Mouse (Mus musculus) hindbrain, embryonic 16.5 days (tissue): Measurements from ENCODE around the gene Mei1. TPM values are rescaled to one million over a fixed set of nuclear protein-coding genes. Genes with fewer than 3 reads are reported as not detected.

ENCODE experiments used
- ATAC-seq: fragments of 200-750 bp; cut with Nextera tagmentation; 2 replicates; pipeline ENCODE4 v1.8.0; 2017; ENCODE audit warnings: moderate TSS enrichment, moderate library complexity
- H3K27ac ChIP-seq: fragments of 300-500 bp; sonication (generic); 2 replicates; pipeline ENCODE4 v1.5.1; 2014; ENCODE audit warnings: low read depth, mild to moderate bottlenecking, control low read depth, low read length, moderate library complexity
- H3K27me3 ChIP-seq: fragments of 300-500 bp; sonication (generic); replicated peaks from 2 replicates; pipeline ENCODE4 v1.6.1; 2014; ENCODE audit warnings: low read length; ENCODE audit not compliant: control insufficient read depth, insufficient read depth
- H3K36me3 ChIP-seq: fragments of 300-500 bp; sonication (generic); 2 replicates; pipeline ENCODE4 v1.6.1; 2014; ENCODE audit warnings: mild to moderate bottlenecking, low read length, moderate library complexity, mixed read lengths; ENCODE audit not compliant: control insufficient read depth, insufficient read depth
- H3K4me1 ChIP-seq: fragments of 300-500 bp; sonication (generic); 2 replicates; pipeline ENCODE4 v1.6.1; 2014; ENCODE audit warnings: low read depth, low read length; ENCODE audit not compliant: control insufficient read depth, insufficient read depth
- H3K4me2 ChIP-seq: fragments of 300-500 bp; sonication (generic); 2 replicates; pipeline ENCODE4 v1.6.1; 2014; ENCODE audit warnings: mild to moderate bottlenecking, low read length, control low read depth, moderate library complexity
- H3K4me3 ChIP-seq: fragments of 300-500 bp; sonication (generic); 2 replicates; pipeline ENCODE4 v1.5.1; 2014; ENCODE audit warnings: mild to moderate bottlenecking, low read length, control low read depth, moderate library complexity
- H3K9ac ChIP-seq: fragments of 300-500 bp; sonication (generic); 2 replicates; pipeline ENCODE4 v1.6.1; 2014; ENCODE audit warnings: low read depth, mild to moderate bottlenecking, control low read depth, low read length, moderate library complexity
- H3K9me3 ChIP-seq: fragments of 300-500 bp; sonication (generic); 2 replicates; pipeline ENCODE4 v1.6.1; 2014; ENCODE audit warnings: mild to moderate bottlenecking, low read length, moderate library complexity; ENCODE audit not compliant: control insufficient read depth
- WGBS: fragments of 180-500 bp; shearing (Covaris S2); extraction: QIAGEN DNeasy Blood & Tissue Kit; methylation state at CpG from one replicate; pipeline ENCODE4 v1.1.7; 2014; 5-methylcytosine and 5-hydroxymethylcytosine counted together
- polyA plus RNA-seq: library from polyadenylated mRNA; unstranded; fragments of >200 nt; fragmentation: Nextera tagmentation; extraction: Ambion mirVana; gene quantifications from 2 replicates; pipeline ENCODE4 v1.2.1, GENCODE M21; 2015

The Mei1 gene
- polyA plus RNA-seq, 1 experiment from 2014 or later, result 0.06 TPM

GRCm38 (mm10) chr15:82156902-82157301, 87.1 kb downstream of the Mei1 start:
- Histone ChIP-seq H3K9me3 (no peaks in the 10 kb centered on the region), H3K4me3 (no peak overlapping the region), H3K4me2 (no peak overlapping the region), H3K36me3 (no peaks in the 10 kb centered on the region), H3K4me1 (peaks cover 15% of the 10 kb centered on the region), H3K27ac (no peak overlapping the region), H3K27me3 (no peaks in the 10 kb centered on the region), H3K9ac (no peak overlapping the region)
- 79% methylated on average over 10 of the region's 10 CpGs for WGBS
- no peak for ATAC-seq

GRCm38 (mm10) chr15:82158243-82159035, 88.6 kb downstream of the Mei1 start:
- Histone ChIP-seq H3K4me3 (no peak overlapping the region), H3K9me3 (no peaks in the 10 kb centered on the region), H3K4me2 (no peak overlapping the region), H3K27ac (no peak overlapping the region), H3K27me3 (no peaks in the 10 kb centered on the region), H3K4me1 (peaks cover 15% of the 10 kb centered on the region), H3K9ac (no peak overlapping the region), H3K36me3 (no peaks in the 10 kb centered on the region)
- WGBS, result 63% methylated on average over 17 of the region's 17 CpGs
- no peak for ATAC-seq

- H3K9ac ChIP-seq, result no peak overlapping the region
- no peak overlapping the region for H3K4me3 ChIP-seq
- H3K36me3 ChIP-seq, result no peaks in the 10 kb centered on the region
- ATAC-seq, result no peak
- no peak overlapping the region for H3K4me2 ChIP-seq
- no peaks in the 10 kb centered on the region for H3K9me3 ChIP-seq
- no peaks in the 10 kb centered on the region for H3K27me3 ChIP-seq
- 84% methylated on average over 9 of the region's 9 CpGs for WGBS
- peaks cover 23% of the 10 kb centered on the region for H3K4me1 ChIP-seq
- H3K27ac ChIP-seq, result no peak overlapping the region
Observed at GRCm38 (mm10) chr15:82159471-82159870, 89.7 kb downstream of the Mei1 start.

- Histone ChIP-seq H3K27me3 (no peaks in the 10 kb centered on the region), H3K36me3 (no peaks in the 10 kb centered on the region), H3K4me2 (no peak overlapping the region), H3K4me1 (peaks cover 28% of the 10 kb centered on the region), H3K27ac (no peak overlapping the region), H3K9ac (no peak overlapping the region), H3K4me3 (no peak overlapping the region), H3K9me3 (no peaks in the 10 kb centered on the region)
- no peak for ATAC-seq
- WGBS, result 84% methylated on average over 11 of the region's 11 CpGs
Observed at GRCm38 (mm10) chr15:82160731-82161640, 91.2 kb downstream of the Mei1 start.

DNA sequence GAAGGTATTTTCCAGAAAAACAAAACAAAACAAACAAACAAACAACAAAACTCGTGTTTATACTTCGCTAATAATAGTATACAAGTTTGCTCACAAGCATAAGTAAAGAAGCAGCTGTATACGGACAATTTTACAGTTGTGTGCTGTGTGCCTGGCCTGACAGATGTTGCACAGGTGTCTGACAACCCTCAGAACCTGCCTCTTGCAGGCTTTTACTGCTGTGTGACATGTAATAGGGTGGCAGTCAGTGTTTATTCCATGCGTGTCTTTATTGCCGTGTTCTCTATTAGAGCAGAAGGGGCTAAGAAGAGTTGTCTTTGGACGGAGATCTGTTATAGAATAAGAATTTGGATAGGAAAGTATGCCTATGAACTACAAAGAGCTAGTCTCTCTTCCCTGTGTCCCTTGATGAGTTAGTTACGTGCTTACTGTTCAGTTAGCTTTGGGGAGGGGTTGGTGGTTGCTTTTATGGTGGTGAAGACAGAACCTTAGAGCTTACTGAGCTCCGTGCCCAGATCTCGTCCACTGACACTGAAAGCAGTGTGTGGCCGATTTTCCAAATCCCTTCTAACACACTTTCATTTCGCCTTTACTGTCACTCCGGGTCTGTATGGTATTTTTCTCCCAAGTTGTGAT, 92.3 kb downstream of the Mei1 start:
- H3K4me3 ChIP-seq, result no peak overlapping the region
- peaks cover 39% of the 10 kb centered on the region for H3K4me1 ChIP-seq
- no peaks in the 10 kb centered on the region for H3K36me3 ChIP-seq
- no peaks in the 10 kb centered on the region for H3K27me3 ChIP-seq
- WGBS, result 87% methylated on average over 12 of the region's 12 CpGs
- no peak overlapping the region for H3K9ac ChIP-seq
- H3K4me2 ChIP-seq, result no peak overlapping the region
- ATAC-seq, result no peak
- no peak overlapping the region for H3K27ac ChIP-seq
- H3K9me3 ChIP-seq, result no peaks in the 10 kb centered on the region

DNA sequence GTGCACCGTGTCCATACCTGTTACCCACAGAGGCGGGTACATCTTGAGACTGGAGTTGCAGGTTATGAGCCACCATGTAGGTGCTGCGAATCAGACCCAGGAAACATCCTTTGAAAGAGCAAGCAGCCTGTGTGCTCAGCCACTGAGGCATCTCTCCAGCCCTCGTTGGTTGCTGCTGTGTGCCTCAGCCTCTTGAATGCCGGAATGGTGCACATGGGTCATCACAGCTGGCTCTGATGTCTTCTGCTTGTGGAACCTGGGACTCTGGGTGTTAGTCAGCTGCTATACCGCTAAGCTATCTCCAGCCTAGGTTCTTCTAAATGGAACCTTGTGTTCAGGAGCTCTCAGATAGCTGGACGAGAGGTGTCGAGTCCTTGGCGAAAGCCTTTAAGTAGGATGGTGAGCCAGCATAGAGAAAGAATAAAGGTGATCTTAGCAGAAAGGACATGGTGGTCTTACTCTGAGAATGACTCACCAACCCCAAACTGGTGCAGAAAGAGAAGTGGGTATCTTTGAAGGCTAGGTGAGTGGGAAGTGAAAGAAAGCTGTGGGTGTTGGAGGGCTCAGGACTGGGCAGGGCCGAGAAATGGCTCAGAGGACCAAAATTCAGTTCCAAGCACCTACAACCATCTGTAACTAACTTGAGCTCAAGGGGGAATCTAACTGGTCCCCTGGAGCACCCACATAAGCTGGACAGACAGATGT, 93.7 kb downstream of the Mei1 start:
- Histone ChIP-seq H3K27ac (0 out of 2 replicates have a peak overlapping the region, but pooled peaks have one; percentile 4), H3K4me1 (peaks cover 35% of the 10 kb centered on the region), H3K36me3 (no peaks in the 10 kb centered on the region), H3K4me2 (no peak overlapping the region), H3K4me3 (no peak overlapping the region), H3K27me3 (no peaks in the 10 kb centered on the region), H3K9me3 (no peaks in the 10 kb centered on the region), H3K9ac (no peak overlapping the region)
- 84% methylated on average over 10 of the region's 10 CpGs for WGBS
- ATAC-seq, result no peak

- 56% methylated on average over 4 of the region's 4 CpGs for WGBS
- Histone ChIP-seq H3K4me2 (no peak overlapping the region), H3K4me1 (peaks cover 32% of the 10 kb centered on the region), H3K27me3 (no peaks in the 10 kb centered on the region), H3K9ac (no peak overlapping the region), H3K27ac (0 out of 2 replicates have a peak overlapping the region, but pooled peaks have one; percentile 4), H3K9me3 (no peaks in the 10 kb centered on the region), H3K36me3 (no peaks in the 10 kb centered on the region), H3K4me3 (no peak overlapping the region)
- no peak; the same call in 1 of the 2 replicates for ATAC-seq
Observed at GRCm38 (mm10) chr15:82164061-82164399, 94.2 kb downstream of the Mei1 start.

GRCm38 (mm10) chr15:82164496-82164895, 94.7 kb downstream of the Mei1 start:
- Histone ChIP-seq H3K4me1 (peaks cover 35% of the 10 kb centered on the region), H3K9ac (no peak overlapping the region), H3K36me3 (no peaks in the 10 kb centered on the region), H3K4me2 (no peak overlapping the region), H3K27ac (no peak overlapping the region), H3K4me3 (no peak overlapping the region), H3K27me3 (no peaks in the 10 kb centered on the region), H3K9me3 (no peaks in the 10 kb centered on the region)
- no peak for ATAC-seq
- WGBS, result 77% methylated on average over 7 of the region's 7 CpGs
